Mouse (Mus musculus): Measurements from ENCODE around the gene Fam19a2.

Gene Fam19a2

DNA sequence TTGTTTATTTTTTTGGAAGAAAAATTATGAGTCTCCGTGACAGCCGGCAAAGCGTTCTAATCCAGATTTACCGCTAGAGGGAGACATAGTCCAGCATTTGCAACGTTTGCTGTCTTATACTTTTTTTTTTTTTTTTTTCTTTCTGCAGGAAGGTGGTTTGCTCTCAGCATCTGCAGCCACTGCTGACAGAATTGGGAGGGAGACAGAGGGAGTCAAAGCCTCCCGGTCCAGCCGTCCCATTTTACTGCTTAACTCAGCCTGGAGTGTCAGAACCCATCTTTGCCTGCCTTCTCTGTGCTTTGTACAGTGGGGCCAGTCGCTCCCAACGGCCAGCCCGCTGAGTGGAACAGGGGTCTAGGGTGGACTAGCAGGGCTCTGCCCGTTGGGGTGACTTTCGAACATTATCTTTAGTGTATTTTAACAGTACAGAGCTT lies at the start of gene Fam19a2:
Gene Fam19a2, plus strand, starts transcription at position 121 of the 434 bp plus-strand sequence.
- peak; percentile 72 for DNase-seq (ENCODE audit: extremely low spot score, low spot score)

DNA sequence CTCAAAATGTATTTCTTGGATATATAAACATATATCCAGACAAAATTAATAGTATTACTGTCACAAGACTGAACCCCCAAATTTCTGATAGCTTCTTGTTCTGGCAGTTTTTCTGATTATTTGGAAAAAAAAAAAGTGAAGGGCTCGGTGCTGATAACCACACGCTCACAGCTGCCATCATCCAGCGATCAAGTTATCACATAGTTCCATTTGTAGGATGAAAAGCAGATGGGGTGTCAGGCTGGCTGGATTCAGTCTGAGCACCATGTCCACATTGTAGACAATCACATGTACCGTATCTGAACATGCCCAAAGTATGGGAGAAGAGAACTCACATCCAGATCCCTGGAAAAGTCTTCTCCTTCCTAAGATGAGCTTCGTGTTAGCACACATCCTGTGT lies 41.0 kb upstream of the Fam19a2 start:
- DNase-seq (ENCODE audit: extremely low spot score, low spot score), result no peak

DNA sequence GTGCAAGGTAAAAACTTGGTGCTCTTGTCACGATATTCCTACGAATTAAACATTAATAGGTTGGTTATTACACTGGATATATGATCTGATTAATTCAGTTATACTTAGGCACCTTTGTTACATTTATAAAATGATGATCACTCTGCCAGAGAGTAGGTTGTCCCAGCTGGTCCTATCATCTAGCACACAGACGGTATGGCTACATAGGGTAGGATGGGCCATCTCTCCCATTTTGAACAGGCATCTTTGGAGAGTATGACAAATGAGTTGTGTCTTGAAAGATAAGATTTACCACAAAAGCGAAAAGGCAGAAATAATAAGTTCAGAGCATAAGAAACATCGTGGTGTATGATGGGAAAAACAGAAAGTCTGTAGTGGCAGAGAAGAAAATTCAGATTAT lies 34.4 kb upstream of the Fam19a2 start:
- DNase-seq (ENCODE audit: extremely low spot score, low spot score), result no peak

DNA sequence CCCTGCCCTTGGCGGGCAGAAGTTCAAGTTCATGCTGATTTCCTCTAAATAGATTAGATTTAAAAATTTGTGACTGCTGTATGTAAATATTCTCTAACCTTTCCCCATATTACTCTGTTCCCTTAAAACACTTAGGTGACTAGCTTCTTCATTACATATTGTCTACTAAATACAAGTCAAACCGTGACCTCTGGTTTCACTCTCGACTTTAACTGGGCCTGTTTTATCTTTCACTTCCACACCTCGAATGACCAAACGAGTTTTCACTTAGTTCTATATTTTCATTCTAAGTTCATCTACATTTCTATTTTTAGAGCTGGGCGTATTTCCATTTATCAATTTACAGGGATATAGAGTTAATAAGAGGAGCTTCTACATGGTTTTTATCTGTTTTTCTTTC lies 15.7 kb upstream of the Fam19a2 start:
- no peak for DNase-seq (ENCODE audit: extremely low spot score, low spot score)

DNA sequence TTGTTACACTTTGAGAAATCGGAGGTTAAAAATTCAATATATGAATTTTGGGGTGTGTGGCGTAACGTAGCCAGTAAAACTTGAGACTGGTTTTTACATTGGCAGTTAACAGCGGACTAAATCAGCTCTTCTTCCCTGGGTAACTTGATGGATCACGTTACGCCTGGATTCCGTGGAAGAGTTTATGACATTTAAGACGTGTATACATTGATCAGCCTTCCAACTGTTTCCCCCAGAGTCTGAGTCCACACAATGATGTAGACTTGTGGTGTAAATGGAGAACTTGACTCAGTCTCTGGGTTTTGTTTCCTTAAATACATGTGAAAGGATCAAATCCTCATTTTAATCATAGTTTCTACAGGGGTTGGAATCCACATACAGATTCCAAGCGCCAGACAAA lies 11.9 kb upstream of the Fam19a2 start:
- no peak for DNase-seq (ENCODE audit: extremely low spot score, low spot score)

DNA sequence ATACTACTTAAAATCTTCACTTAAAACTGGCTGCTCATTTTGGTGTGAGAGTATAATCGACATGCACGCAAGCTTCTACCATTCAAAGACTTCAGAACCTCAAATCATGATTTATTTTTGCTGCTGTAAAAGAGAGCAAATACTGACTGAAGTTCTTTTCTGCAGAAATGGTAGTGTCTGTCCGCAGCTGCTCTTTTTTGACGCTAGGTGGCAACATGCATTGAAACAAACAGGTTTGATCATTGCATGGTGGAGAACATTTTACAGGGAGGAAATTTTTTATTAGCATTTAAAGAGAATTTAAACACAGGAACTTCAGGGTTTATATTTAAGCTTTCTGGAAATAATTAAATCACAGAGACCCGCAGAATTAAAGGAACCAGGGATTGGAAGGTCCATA lies 9.5 kb upstream of the Fam19a2 start:
- no peak for DNase-seq (ENCODE audit: extremely low spot score, low spot score)

DNA sequence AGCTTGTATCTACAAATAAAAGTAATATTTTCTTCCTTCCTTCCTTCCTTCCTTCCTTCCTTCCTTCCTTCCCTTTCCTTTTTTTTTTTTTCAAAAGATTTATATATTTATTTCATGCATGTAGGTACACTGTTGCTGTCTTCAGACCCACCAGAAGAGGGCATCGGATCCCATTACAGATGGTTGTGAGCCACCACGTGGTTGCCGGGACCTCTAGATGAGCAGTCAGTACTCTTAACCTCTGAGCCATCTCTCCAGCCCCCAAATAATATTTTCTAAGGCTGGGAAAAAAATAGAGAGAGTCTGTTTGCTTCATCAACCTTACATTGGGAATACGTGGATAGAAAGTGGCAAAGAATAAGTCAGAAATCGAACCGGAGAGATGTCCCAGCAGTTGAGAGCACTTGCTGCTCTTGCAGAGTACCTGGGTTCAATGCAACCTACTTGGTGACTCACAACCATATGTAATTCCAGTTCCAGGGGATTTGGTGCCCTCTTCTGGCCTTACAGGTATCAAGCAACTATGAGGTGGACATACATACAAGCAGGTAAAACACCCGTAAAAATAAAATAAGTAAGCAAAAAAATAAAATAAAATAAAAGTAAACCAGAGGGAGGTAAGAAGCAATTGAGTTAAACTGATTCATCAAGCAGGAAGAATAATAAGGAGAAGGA lies 8.0 kb upstream of the Fam19a2 start:
- DNase-seq (ENCODE audit: extremely low spot score, low spot score), result no peak

DNA sequence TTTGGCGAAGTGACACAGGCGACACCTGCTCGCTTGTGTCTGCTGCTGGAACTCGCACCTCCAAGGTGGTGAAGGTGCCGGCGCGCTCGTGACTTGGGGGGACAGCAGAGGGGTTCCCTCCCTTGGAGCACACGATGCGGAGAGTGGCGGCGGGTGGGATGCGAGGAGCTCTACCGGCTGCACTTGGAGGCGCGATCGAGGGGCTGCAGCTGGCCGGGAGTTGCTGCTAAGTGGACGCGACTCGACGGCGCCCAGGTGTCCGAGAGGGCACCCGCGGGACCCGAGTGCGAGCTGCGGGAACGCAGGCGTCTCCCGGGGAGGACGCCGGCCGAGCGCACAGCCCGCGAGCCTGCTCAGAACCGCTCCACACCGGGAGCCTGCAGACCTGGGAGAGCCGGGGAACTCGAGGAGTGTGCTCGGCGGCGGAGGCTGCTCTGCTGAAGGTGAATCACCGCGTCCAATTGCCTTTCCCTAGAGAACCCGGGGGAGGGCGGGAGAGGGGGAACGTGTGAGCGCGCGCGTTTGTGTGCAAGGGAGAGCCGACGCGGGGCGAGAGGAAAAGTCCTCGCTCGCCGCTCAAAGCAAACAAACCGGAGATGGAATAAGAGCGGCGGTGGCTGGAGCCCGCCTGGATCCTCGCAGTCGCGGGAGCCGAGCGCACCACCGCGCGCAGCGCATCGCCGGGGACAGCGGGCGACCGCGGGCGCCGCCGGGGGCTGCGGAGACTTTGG lies 830 bp downstream of the Fam19a2 start:
- peak; percentile 72 for DNase-seq (ENCODE audit: extremely low spot score, low spot score)

DNA sequence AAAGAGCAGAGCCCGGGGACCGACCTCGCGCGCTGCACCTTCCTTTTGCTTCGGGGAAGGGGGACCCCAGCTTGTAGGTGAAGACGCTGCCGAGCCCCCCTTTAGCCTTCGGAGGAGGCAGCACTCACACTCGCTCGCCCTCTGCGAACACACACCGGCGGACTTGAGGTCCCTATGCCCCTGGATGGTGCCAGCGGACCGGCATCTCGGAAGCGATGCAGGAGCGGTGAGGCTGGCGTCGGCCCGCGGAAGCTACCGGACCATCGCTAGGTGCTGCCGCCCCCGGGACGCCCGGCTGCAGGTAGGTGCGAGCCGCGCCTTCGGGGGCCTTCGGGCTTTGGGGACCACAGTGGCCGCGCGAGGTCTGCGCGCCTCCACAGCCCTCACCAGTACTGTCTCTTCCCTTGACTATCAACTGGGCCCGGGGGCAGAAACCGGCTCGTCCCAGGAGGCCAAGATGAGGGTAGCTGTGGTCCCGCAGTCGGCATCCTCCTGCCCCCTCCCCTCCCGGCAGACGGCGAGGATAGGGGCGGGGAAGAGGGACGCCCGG lies 1.5 kb downstream of the Fam19a2 start:
- DNase-seq (ENCODE audit: extremely low spot score, low spot score), result peak; percentile 60

DNA sequence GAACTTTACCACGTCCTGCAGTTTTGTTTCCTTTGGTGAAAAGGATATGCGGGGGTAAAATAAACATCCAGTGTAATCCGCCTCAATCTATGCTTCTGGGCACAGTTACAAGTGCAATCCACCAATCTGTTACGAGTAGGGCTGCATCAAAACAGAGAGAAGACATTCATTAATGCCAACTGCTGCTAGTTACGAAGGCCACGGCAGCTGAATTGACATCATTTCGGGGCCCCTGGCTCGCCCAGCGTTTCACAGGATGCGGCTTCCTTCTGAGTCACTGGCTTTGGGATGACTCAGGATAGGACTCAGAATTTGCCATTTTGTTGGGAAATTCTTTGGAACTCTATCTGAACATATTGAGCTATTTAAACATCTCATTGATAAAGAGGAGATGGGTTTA lies 4.8 kb downstream of the Fam19a2 start:
- DNase-seq (ENCODE audit: extremely low spot score, low spot score), result no peak

DNA sequence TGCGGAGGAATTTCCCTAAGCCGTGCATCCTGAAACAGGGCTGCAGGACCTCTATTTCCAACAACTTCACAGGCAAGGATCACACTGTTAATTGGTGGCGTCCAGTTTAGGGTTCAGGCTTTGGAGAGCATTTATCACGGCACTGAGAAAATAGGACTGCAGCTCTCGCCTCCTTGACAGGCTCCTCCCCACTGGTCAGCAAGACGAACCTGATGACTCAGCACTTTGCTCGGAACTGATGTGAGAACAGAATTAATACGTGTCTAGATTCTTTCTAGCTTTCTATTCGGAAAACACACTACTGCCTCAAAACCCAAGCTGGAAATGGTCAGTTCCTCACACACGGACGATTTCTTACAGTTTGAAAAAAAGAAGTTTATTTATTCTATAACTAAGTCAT lies 10.8 kb downstream of the Fam19a2 start:
- DNase-seq (ENCODE audit: extremely low spot score, low spot score), result no peak

DNA sequence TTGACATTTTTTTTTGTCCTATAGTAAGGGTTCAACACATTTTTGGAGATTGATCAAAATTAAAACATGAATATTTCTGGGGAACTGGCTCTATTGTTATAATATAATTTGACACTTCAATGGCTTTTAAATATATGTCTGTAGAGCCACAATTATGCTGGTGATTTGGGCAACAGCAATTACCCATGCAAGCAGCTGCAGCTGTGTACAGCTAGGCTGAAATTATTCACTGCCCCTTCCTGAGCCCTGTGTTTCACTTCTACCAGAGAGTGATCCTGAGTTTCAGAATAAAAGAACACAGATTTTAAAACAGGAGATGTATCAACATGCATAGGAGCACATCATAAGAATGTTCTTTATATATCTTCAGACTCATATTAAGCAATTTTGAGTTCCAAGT lies 43.5 kb downstream of the Fam19a2 start:
- no peak for DNase-seq (ENCODE audit: extremely low spot score, low spot score)

DNA sequence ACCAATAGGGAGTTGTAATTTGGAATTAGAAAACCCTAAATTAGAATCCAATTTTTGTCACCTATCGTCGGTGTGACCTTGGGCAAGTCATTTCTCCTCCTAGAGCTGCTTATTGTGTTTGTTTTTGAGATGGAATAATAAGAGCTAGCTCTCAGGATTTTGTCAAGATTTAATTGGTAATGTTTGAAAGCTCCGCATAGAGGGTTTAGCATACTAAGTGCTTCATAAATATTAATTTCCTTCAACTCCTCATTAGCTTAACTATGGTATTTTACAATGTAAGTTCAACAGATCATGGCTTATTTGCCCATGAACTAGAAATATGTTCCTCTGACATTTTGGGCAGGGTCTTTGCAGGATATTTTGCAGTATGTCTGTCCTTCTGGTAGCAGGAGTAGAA lies 62.5 kb downstream of the Fam19a2 start:
- DNase-seq (ENCODE audit: extremely low spot score, low spot score), result no peak

DNA sequence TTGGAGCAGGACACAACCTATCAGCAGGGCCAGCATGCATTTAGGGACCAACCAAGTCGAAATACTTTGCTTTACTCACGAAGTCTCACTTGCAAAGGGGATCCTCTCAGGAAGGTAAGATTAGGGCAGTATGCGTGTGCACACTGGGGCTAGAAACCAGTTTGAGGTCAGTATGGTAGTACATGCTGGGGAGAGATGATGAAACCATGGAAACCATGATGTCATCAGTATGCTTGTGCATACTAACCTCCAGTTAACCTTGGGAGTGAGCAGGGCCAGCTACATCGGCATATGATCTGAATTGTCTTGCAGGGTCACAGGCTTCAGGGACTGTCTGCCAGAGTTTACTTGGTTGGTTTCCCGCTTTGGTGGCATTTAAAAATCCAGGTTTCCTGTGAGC lies 77.5 kb downstream of the Fam19a2 start:
- DNase-seq (ENCODE audit: extremely low spot score, low spot score), result no peak

DNA sequence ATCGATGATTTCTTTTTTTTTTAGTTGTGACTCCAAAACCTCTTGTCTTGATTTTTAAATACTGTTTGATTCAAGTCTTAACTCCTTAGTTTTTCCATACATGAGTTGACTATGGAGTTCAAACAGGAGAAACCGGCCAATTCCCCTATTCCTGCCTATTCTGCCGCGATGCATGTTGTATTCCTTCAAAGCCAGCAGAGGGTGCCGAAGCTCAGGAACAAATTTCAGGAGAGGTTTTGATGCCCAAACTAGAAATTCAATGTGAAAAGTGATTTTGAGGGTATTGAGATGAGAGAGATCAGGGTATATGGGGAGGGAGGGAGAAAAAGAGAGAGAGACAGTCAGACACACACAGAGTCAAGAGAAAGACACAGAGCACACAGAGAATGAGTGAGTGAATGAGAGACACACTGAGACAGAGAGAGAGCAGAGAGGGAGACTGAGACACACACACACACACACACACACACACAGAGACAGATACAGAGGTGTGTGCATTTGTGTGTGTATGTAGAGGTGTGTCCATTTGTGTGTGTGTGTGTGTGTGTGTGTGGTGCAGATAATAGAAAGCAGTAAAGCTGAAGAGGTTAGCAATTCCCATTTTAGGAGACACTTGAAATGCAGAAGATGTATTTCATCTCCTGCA lies 78.9 kb downstream of the Fam19a2 start:
- DNase-seq (ENCODE audit: extremely low spot score, low spot score), result peak; percentile 27

DNA sequence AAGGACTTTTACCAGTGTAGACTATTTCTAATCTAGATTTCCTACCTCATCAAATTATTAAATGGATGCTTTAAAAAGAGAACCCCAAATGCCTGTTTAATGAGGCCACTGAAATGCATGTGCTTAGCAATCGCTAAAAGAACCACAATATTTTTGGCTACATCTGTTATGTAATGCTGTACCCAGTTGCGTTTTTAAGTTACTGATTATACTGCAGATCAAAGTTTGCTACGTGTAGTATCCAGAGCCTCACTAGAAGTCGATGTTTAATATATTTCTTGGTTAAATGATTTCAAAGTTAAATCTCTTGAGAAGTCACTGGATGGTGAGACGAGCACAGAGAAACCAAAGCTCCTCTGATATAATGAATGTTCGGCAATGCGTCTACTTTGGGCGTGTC lies 82.5 kb downstream of the Fam19a2 start:
- DNase-seq (ENCODE audit: extremely low spot score, low spot score), result no peak

DNA sequence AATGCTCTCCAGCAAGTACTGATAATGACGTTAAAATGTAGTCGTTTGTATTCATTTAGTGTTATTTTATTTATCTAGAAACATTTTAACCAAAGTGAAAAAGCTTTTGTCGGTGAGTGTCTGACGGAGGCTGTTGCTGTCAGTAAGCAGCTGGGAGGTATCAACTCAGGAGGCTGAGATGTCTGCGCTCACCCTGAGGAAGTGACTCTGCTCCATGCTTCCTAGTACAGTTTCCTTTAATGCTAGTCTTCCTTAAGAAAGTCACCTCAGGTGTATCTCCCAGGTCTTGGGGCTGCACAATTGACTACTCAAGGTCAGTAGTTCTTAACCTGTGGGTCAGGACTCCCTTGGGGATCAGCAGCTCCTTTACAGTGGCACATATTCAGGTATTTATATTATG lies 89.9 kb downstream of the Fam19a2 start:
- no peak for DNase-seq (ENCODE audit: extremely low spot score, low spot score)

DNA sequence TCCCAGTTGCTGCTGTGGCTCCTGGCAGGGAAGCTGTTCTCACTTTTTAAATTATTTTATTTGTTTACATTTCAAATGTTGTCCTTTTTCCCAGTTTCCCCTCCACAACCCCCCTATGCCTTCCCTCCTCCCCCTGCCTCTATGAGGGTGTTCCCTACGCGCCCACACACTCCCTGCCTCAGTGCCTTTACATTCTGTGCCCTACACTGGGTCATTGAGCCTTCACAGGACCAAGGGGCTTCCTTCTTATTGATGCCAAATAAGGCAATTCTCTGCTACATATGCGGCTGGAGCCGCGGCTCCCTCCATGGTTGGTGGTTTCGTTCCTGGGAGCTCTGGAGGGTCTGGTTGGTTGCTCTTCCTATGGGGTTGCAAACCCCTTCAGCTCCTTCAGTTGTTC lies 93.2 kb downstream of the Fam19a2 start:
- DNase-seq (ENCODE audit: extremely low spot score, low spot score), result no peak

DNA sequence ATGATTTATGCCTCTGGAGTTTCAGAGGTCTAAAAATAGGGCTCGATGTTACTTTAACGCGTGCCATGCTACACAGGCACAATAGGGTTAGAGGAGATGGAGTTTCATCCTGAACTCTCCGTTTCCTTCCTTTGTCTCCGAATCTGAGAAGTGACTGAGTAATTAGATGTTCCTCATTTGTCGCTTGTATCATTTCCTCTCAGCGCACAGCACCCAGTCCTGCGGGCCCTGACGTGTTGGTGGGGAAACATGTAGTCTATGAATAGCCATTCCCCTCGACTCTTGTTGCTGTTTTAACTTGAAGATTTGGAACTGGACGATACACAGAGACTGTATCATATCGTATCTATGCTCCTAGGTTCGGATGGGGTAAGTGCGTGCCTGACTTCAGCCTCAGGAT lies 96.7 kb downstream of the Fam19a2 start:
- DNase-seq (ENCODE audit: extremely low spot score, low spot score), result no peak

DNA sequence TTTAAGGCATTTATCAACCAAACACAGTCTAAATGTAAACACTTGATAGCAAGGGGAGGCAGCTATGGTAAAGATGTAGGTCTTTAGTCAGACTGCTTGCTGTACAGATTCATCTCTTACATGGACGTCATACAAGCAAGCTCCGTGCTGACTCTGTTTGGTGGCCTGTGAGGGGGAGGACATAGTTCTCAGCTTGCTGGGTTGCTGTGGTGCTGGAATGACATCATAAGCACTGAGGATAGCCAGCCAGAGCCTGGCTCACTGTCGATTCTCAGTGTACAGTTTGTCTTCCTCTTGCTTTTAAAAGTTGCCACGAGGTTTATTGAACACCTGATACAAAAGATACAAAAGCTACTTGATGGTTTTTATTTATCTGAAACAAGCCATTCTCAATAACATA lies 100.8 kb downstream of the Fam19a2 start:
- no peak for DNase-seq (ENCODE audit: extremely low spot score, low spot score)

DNA sequence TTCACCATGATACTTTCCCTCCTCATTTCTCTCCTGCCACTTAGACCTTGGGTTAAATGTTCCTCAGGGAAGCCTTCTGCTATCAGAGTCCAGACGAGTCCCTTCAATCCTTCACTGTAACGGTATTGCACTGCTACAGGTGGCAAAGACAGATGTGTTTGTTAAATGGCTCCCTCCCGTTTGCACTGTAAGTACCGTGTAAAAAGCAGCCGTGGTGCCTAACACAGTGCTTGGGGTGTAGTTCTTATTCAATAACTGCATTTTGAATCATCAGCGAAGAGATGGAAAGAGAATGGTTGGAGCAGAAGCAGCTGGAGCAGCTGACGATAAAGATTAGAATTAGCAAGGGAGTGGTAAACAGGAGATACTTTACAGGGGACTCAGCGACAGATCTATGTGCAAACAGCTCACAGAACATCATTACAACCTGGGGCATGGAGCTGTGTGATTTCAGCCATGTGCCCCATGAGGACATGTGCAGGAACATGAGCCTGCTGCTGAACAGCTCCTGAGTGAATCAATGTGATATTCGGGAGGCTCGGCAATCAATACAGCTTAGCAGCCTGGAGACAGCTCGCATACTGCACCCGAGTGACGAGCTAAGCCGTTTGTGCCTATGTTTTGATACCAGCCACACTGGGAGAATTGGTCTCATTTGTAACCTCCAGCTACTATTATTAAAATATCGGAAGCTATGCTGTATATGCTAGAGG lies 103.5 kb downstream of the Fam19a2 start:
- DNase-seq (ENCODE audit: extremely low spot score, low spot score), result no peak

DNA sequence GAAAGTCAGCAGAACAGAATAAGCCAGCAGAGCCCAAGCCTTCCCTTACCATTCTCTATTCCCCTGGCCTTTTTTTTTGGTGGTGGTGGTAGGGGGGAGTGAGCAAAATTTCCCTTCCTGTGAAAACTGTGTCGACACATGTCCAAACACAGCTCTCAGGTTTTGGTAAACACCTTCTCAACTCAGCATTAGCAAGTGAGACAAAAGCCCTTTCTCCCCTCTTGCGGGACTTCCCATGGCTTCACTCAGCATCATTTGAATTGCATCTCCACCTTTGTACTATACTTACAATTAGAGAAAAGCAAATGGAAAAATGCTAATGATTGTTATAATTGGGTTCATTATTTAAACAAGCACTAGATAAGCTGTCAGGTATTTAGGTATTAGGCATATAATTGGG lies 119.5 kb downstream of the Fam19a2 start:
- DNase-seq (ENCODE audit: extremely low spot score, low spot score), result no peak
